ENCODE assay signal across 9 mouse cellular contexts in genomic region chr4:46657116-46657515, GRCm38 (mm10). TPM values are rescaled to one million over a fixed set of nuclear protein-coding genes. Genes with fewer than 3 reads are reported as not detected.
A peak's percentile ranks its signal among the peaks of the same experiment; 100 is the strongest.
DNase-seq lines count a peak whose midpoint lies in the region; ATAC-seq and TF ChIP-seq lines count a peak whose summit lies in the region.
"Had no signal": no experiment of that assay in that cellular context is flagged by ENCODE, and none has a peak within 500 bp of the region (broad histone marks: within the 10 kb centered on the region; RNA-seq: fewer than 3 reads in every experiment).

No protein-coding gene starts in this region.

- no peaks in the 10 kb centered on the region for H3K36me3 ChIP-seq in forebrain, embryonic 10.5 days (replicated peaks)
- no peaks in the 10 kb centered on the region for H3K36me3 ChIP-seq in forebrain, embryonic 12.5 days (replicated peaks)
- H3K36me3 ChIP-seq: heart, embryonic 15.5 days had no signal

- H3K27me3 ChIP-seq in forebrain, embryonic 10.5 days (ENCODE audit: poor library complexity, severe bottlenecking): peaks cover 17% of the 10 kb centered on the region
- peaks cover 7% of the 10 kb centered on the region; the same call in 1 of the 2 replicates for H3K27me3 ChIP-seq in forebrain, embryonic 12.5 days

- no peak overlapping the region for H3K4me3 ChIP-seq in forebrain, embryonic 10.5 days
- H3K4me3 ChIP-seq in forebrain, embryonic 12.5 days (replicated peaks): no peak overlapping the region
- H3K4me3 ChIP-seq in cortical plate, adult 2 months (ENCODE audit: insufficient read depth, low read length): no peak overlapping the region
- H3K4me3 ChIP-seq: heart, embryonic 15.5 days had no signal

- no peak for ATAC-seq in forebrain, embryonic 12.5 days (ENCODE audit: low FRiP score)
- ATAC-seq in inflammation-experienced regulatory T-cells, adult 6 months: peak; percentile 73

- no peak for TF ChIP-seq POLR2A in cortical plate, adult 2 months (IDR thresholded peaks at IDR 0.05; ENCODE audit: extremely low read depth, insufficient read depth, low read length)

- peak; percentile 70 for DNase-seq in forebrain, embryonic 10.5 days (ENCODE audit: extremely low spot score, low spot score)
- peak; percentile 39 to 47 for DNase-seq in urinary bladder, adult 18-20 months (ENCODE audit: low spot score in 2 of 2)
- DNase-seq in urinary bladder, adult 2 months (ENCODE audit: low spot score): no peak
- peak; percentile 57 to 64 for DNase-seq in lung, adult 18-20 months
- peak; percentile 84 for DNase-seq in right cerebral cortex, postnatal 14 days

- H3K4me2 ChIP-seq in forebrain, embryonic 12.5 days: no peak overlapping the region
- H3K4me2 ChIP-seq: heart, embryonic 15.5 days had no signal

- 18% methylated on average over 5 of the region's 5 CpGs for WGBS in forebrain, embryonic 10.5 days
- WGBS in forebrain, embryonic 12.5 days: 15% methylated on average over 5 of the region's 5 CpGs

- no peaks in the 10 kb centered on the region; the same call in 1 of the 2 replicates for H3K4me1 ChIP-seq in forebrain, embryonic 10.5 days
- H3K4me1 ChIP-seq in forebrain, embryonic 12.5 days: no peaks in the 10 kb centered on the region
- no peaks in the 10 kb centered on the region for H3K4me1 ChIP-seq in cortical plate, adult 2 months (ENCODE audit: control insufficient read depth, insufficient read depth, low read length)
- H3K4me1 ChIP-seq: heart, embryonic 15.5 days had no signal

- H3K9ac ChIP-seq in forebrain, embryonic 12.5 days: no peak overlapping the region
- H3K9ac ChIP-seq: heart, embryonic 15.5 days had no signal

- no peaks in the 10 kb centered on the region for H3K9me3 ChIP-seq in forebrain, embryonic 10.5 days
- H3K9me3 ChIP-seq in forebrain, embryonic 12.5 days: no peaks in the 10 kb centered on the region
- H3K9me3 ChIP-seq: heart, embryonic 15.5 days had no signal

- no peak overlapping the region for H3K27ac ChIP-seq in forebrain, embryonic 10.5 days
- no peak overlapping the region for H3K27ac ChIP-seq in forebrain, embryonic 12.5 days
- H3K27ac ChIP-seq in cortical plate, adult 2 months (ENCODE audit: insufficient read depth, low read length): no peak overlapping the region
- H3K27ac ChIP-seq: heart, embryonic 15.5 days had no signal

- TF ChIP-seq CTCF in cortical plate, adult 2 months (IDR thresholded peaks at IDR 0.05; ENCODE audit: extremely low read depth, insufficient read depth, low read length): peak; percentile 78

RNA-seq across cellular contexts. Expression of gene Tbc1d2, which starts 7.1 kb away (rescaled TPM):
- polyA plus RNA-seq in forebrain, embryonic 10.5 days (2016; fragmentation: Nextera tagmentation; extraction: Ambion mirVana): 0.73 and 0.94 TPM in 2 replicates
- polyA plus RNA-seq in forebrain, embryonic 12.5 days (2016; fragmentation: Nextera tagmentation; extraction: Ambion mirVana): 0.83 and 0.98 TPM in 2 replicates
- polyA plus RNA-seq in urinary bladder, adult 2 months (2012; rRNA removed): 18.6 and 24.0 TPM in 2 replicates
- polyA plus RNA-seq in cortical plate, adult 2 months (2012; rRNA removed): 5.6 and 6.4 TPM in 2 replicates
- polyA plus RNA-seq in inflammation-experienced regulatory T-cells, adult 6 months (2017; shearing (Covaris generic)): 1 to 10 TPM in 1 of 3 experiments, under 1 TPM in 2; 0.12 to 1.3 (median 0.34) TPM

RNA-seq across cellular contexts. Expression of gene Coro2a, which starts 55.1 kb away (rescaled TPM):
- polyA plus RNA-seq in forebrain, embryonic 10.5 days (2016; fragmentation: Nextera tagmentation; extraction: Ambion mirVana): 2.1 and 2.8 TPM in 2 replicates
- 1.7 and 2.8 TPM in 2 replicates for polyA plus RNA-seq in forebrain, embryonic 12.5 days (2016; fragmentation: Nextera tagmentation; extraction: Ambion mirVana)
- 6.4 and 7.0 TPM in 2 replicates for polyA plus RNA-seq in urinary bladder, adult 2 months (2012; rRNA removed)
- polyA plus RNA-seq in cortical plate, adult 2 months (2012; rRNA removed): 23.2 and 24.4 TPM in 2 replicates
- polyA plus RNA-seq in inflammation-experienced regulatory T-cells, adult 6 months (2017; shearing (Covaris generic)): 100 to 1,000 TPM in 2 of 3 experiments, 10 to 100 TPM in 1; 81.9 to 140 (median 126) TPM
